Mouse (Mus musculus) MEL (cell line): ENCODE results near the gene Polr2l.

ENCODE experiments used
- GABPA ChIP-seq: IDR thresholded peaks from 2 replicates; pipeline ENCODE4 v1.6.1; 2012; ENCODE audit warnings: low read depth, mild to moderate bottlenecking, inconsistent platforms, low read length, improper control_type of control experiment, moderate library complexity
- GATA1 ChIP-seq: IDR thresholded peaks from 2 replicates; pipeline ENCODE4 v1.6.1; 2011; ENCODE audit warnings: low read depth, low read length, improper control_type of control experiment
- POLR2AphosphoS2 ChIP-seq: IDR thresholded peaks from 2 replicates; pipeline ENCODE4 v1.6.1; 2011; ENCODE audit warnings: low read length, improper control_type of control experiment
- TBP ChIP-seq: IDR thresholded peaks from 2 replicates; pipeline ENCODE4 v1.8.0; 2011; ENCODE audit warnings: low read depth, low read length, improper control_type of control experiment
- USF1 ChIP-seq: IDR thresholded peaks from 2 replicates; pipeline ENCODE4 v1.6.1; 2014; ENCODE audit warnings: low read depth, mild to moderate bottlenecking, inconsistent platforms, low read length, improper control_type of control experiment, moderate library complexity
- ZC3H11A ChIP-seq: IDR thresholded peaks from 2 replicates; pipeline ENCODE4 v1.6.1; 2012; ENCODE audit warnings: low read depth, mild to moderate bottlenecking, inconsistent platforms, low read length, improper control_type of control experiment
- ZNF384 ChIP-seq: IDR thresholded peaks from 2 replicates; pipeline ENCODE4 v1.6.1; 2012; ENCODE audit warnings: low read depth, mild to moderate bottlenecking, inconsistent platforms, low read length, improper control_type of control experiment

GRCm38 (mm10) chr7:141510681-141511191 lies 35.8 kb upstream of the Polr2l start:
- no peak for TF ChIP-seq GATA1
- TF ChIP-seq GABPA = no peak
- TF ChIP-seq TBP = no peak
- TF ChIP-seq ZNF384 = no peak
- no peak for TF ChIP-seq USF1
- TF ChIP-seq ZC3H11A = no peak
- no peak for TF ChIP-seq POLR2AphosphoS2
